Mouse (Mus musculus): Measurements from ENCODE around the gene Pcid2.
"Not testable (repeated sequence)": the region's sequence is repeated elsewhere in the genome, so short reads cannot be mapped to it uniquely, and the experiment has no call there.

Pcid2 gene

GRCm38 (mm10) chr8:13075579-13075978 is 29.7 kb downstream of the Pcid2 start:
- not testable (repeated sequence) for DNase-seq (ENCODE audit: low spot score)

GRCm38 (mm10) chr8:13075044-13075443 is 30.2 kb downstream of the Pcid2 start:
- no peak for DNase-seq (ENCODE audit: low spot score)

GRCm38 (mm10) chr8:13073255-13073654 is 32.0 kb downstream of the Pcid2 start:
- no peak for DNase-seq (ENCODE audit: low spot score)

- no peak for DNase-seq (ENCODE audit: low spot score)
Observed at GRCm38 (mm10) chr8:13063112-13063511, 42.1 kb downstream of the Pcid2 start.

DNA sequence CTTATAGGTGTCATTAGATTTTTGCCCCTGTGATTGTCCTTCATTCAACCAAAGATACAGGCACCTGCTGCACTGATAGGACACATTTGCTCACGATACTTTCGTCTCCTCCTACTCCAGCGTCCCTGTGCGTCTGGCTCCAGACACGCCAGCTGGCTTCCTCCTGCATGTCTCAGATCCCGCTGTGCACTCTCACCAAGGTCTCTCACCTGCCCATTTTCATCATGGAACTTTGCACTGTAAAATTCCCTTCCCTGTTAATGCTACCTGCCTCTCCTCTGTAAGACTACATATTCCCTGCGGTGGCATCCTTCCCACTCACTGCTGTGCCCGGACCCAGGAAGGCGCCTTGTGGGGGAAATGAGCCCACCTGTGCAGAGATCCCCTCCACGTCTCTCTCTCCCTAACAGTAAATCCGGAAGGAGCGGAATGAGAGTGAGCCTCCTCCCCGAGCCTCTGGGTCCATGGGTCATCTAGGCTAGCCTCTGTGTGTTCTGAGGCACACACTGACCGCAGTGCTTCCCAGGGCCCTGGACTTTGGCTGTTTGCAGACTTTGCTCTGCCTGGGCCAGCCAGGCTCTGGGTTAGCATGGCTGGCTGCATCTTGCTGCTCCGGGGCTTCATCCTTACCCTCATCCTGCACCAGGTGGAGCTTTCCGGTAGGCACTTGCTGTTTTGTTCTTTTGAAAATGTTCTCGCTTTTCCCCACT is 44.7 kb downstream of the Pcid2 start, which contains the start of gene Proz:
Gene Proz, plus strand, starts transcription at position 474 of the 710 bp plus-strand sequence.
- DNase-seq (ENCODE audit: low spot score): no peak

DNA sequence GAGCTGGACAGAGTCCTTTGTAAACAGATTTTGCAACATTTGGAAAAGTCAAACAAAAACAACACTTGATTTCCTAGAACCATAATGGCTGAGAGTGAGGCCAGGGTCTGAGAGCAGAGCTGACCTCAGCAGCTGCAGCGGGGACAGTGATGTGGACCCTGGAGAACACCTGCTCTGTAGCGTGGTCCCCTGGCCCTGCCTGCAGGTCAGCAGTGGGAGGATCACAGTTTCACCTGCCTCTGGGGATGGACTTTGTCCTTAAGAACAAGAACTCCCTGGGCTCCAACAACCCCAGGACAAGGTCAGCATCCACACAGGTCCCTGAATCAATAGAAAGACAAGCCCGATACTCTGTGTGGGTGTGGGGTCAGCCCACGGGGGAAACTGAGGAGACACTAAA is 47.9 kb downstream of the Pcid2 start:
- no peak for DNase-seq (ENCODE audit: low spot score)

GRCm38 (mm10) chr8:13050550-13050949 is 54.7 kb downstream of the Pcid2 start:
- DNase-seq (ENCODE audit: low spot score): no peak

DNA sequence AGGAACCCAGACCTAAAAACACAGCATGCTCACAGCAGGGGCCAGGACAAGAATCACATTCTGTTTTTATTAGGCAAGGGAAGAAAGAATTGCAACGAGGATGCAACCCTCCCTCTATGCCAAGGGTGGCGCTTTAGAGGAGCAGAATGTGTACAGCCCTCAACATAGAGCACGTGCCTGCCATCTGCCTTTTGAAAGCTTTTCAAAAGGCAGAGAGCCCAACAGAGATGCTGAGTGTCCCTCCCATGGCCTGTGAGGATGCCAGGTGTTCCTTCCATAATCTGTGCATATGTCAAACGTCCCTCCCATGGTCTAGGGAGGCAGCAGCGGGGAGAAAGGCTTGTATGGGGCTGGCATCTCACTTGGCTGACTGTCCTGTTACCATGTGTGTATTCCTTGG is 57.6 kb downstream of the Pcid2 start:
- no peak for DNase-seq (ENCODE audit: low spot score)

GRCm38 (mm10) chr8:13041459-13041858 is 63.8 kb downstream of the Pcid2 start:
- DNase-seq (ENCODE audit: low spot score): no peak

DNA sequence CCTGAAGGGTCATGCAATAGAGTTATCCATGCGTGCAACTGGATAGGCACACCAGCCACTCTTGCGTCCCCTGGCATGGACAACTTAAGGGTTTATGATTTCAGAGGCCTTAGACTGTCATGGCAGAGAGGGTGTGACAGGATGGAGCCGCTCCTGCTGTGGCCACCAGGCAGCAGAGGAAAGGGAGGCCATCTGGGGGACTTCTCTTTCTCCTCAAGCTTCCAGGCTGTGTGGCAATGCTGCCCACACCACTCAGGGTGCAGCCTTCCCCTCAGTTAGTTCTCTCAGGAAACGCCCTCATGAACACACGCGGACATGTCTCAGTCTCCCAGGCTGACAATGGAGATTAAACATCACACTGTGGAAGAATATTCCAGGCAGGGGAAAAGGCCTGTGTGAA is 66.2 kb downstream of the Pcid2 start:
- DNase-seq (ENCODE audit: low spot score): no peak

DNA sequence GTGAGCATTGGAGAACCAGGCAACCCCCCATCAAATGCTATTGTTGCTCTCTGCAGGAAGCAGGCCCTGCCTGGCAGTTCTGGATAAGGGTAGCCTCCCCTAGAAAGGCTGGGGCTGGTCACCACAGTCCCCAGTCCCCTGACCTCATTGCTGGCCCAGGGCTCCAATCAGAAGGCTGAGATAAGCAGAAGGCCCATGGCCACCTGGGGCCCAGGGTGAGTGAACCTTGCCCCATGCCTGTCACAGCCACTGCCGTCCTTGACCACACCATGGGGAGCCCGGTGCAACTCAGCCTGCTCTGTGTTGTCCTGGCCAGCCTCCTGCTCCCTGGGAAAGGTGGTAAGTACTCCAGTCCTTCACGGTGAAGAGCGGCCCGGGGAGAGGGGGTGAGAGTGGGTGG is 67.7 kb downstream of the Pcid2 start:
- DNase-seq (ENCODE audit: low spot score): no peak

GRCm38 (mm10) chr8:13037015-13037414 is 68.2 kb downstream of the Pcid2 start, which contains the start of gene F10:
F10 (plus strand) TSS chr8:13037308.
- no peak for DNase-seq (ENCODE audit: low spot score)

DNA sequence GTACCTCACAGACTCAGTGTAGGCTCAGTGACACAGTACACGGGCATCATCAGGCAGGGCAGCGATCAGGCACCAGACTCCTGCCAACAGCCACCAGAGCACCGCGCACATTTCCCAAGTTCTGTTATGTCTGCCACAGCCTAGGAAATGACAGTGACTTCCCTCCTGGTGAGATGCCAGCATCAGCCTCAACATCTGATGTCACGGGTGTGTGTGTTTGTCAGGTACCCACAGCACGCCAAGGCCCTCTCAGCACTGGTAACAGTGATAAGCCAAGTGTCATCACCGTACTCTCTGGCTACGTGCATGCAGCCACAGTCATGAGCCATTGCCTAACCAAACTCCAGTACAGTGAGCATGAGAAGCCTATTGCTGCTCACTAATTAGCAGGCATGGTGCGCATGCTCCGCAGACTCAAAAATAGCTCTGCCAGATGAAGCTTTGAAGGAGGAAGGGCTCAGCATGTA is 68.9 kb downstream of the Pcid2 start:
- DNase-seq (ENCODE audit: low spot score): peak; percentile 35

- DNase-seq (ENCODE audit: low spot score): peak; percentile 49
Observed at GRCm38 (mm10) chr8:13028482-13028881, 76.8 kb downstream of the Pcid2 start.

DNA sequence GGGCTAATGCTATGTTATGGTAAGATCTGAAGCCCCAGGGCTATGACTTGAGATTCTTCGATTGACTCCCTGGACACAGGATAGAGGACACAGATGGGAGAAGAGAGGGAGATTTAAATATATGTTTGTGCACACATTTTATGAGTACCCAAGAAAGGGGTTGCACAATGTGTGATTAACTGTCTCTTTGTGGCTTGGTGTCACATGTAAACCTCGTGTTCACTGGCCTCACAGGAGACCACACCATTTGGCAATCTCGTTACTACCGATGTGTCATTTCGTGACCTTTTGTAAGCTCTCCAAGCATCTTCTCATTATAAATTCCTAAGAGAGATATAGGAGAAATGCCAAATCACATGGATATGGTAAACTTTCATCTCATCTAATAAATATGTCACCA is 77.6 kb downstream of the Pcid2 start:
- no peak for DNase-seq (ENCODE audit: low spot score)
